Mouse (Mus musculus) kidney, adult 2 months (tissue): Measurements from ENCODE around the gene Dusp7.

Source experiments
- CTCF ChIP-seq: fragments of 200-500 bp; conservative IDR thresholded peaks from 2 replicates; pipeline ENCODE4 v1.5.1; 2011; ENCODE audit warnings: low read depth, mild to moderate bottlenecking, control low read depth, low read length, moderate library complexity, mixed read lengths; ENCODE audit not compliant: insufficient read depth, insufficient read length
- POLR2A ChIP-seq: fragments of 200-500 bp; IDR thresholded peaks from one replicate; pipeline ENCODE4 v1.6.1; 2011; ENCODE audit warnings: low read depth, low read length, control low read depth

DNA sequence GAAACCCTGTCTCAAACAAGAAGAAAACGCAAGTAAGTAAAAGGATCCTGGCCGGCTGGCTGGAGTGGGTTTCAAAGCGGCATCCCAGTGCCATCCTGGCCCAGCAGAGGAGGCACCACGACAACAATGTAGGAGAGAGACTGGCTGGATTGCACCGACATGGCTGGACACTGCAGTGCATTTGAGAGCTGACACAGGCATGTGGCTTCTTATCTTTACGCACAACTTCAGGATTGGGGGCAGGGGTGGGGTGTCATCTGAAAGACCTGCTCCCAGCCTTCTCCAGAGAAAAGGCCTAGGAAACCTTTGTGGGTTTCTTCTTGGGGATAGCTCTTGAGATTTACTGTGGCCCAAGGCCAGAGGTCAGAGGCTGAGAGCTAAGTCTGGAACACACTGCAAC lies 43.3 kb downstream of the Dusp7 start:
- no peak for TF ChIP-seq CTCF
- TF ChIP-seq POLR2A = no peak
